Mouse (Mus musculus) layer of hippocampus, postnatal 14 days (tissue): ENCODE results near the gene Mip. TPM values are rescaled to one million over a fixed set of nuclear protein-coding genes. Genes with fewer than 3 reads are reported as not detected.

Experiments used
- total RNA-seq, 2 experiments: library from RNA; stranded (reverse); gene quantifications; 2 replicates each; pipeline ENCODE4 v1.2.3; 2021

Mip gene
- total RNA-seq, 2 experiments from 2014 or later, result not detected

Other genes starting within 250 kb of the Mip start
- gene Hsd17b6, start 218.2 kb upstream of the Mip start, total RNA-seq, result not detected
- gene Prim1, start 210.7 kb upstream of the Mip start, total RNA-seq, result 1 to 10 TPM; 5.4 to 6.6 TPM
- 100 to 1,000 TPM; 321 to 339 TPM for gene Naca, start 190.3 kb upstream of the Mip start, total RNA-seq
- 100 to 1,000 TPM; 138 to 149 TPM for gene Ptges3, start 166.9 kb upstream of the Mip start, total RNA-seq
- gene Atp5b, start 142.6 kb upstream of the Mip start, total RNA-seq, result 1,000 to 10,000 TPM; 1,880 to 1,915 TPM
- gene Baz2a, start 134.3 kb upstream of the Mip start, total RNA-seq, result 10 to 100 TPM; 35.1 to 36.8 TPM
- gene Rbms2, start 45.5 kb upstream of the Mip start, total RNA-seq, result 10 to 100 TPM; 13.4 to 14.6 TPM
- gene Gls2, start 31.4 kb upstream of the Mip start, total RNA-seq, result 10 to 100 TPM; 14.2 to 18.4 TPM
- 10 to 100 TPM; 11.1 to 11.5 TPM for gene Spryd4, start 14.0 kb upstream of the Mip start, total RNA-seq
- 1 to 10 TPM; 4.1 to 7.6 TPM for gene Timeless, start 6.2 kb downstream of the Mip start, total RNA-seq
- not detected for gene Apon, start 28.3 kb downstream of the Mip start, total RNA-seq
- gene Apof, start 42.8 kb downstream of the Mip start, total RNA-seq, result not detected
- 10 to 100 TPM; 29.2 to 30.3 TPM for gene Stat2, start 44.7 kb downstream of the Mip start, total RNA-seq
- gene Il23a, start 72.9 kb downstream of the Mip start, total RNA-seq, result 1 to 10 TPM; 2.4 to 3.2 TPM
- 10 to 100 TPM; 15.1 to 15.4 TPM for gene Pan2, start 77.5 kb downstream of the Mip start, total RNA-seq
- 10 to 100 TPM; 76.5 to 80.3 TPM for gene Cnpy2, start 96.6 kb downstream of the Mip start, total RNA-seq
- 100 to 1,000 TPM; 260 to 274 TPM for gene Cs, start 111.9 kb downstream of the Mip start, total RNA-seq
- gene Coq10a, start 143.2 kb downstream of the Mip start, total RNA-seq, result 10 to 100 TPM; 60.0 to 62.1 TPM
- 10 to 100 TPM; 83.6 to 86.7 TPM for gene Ankrd52, start 151.3 kb downstream of the Mip start, total RNA-seq
- gene Slc39a5, start 175.4 kb downstream of the Mip start, total RNA-seq, result under 1 TPM in 1 of 2 experiments, not detected in 1; 0.60 TPM
- 10 to 100 TPM; 94.5 TPM for gene Nabp2, start 185.7 kb downstream of the Mip start, total RNA-seq
- gene Rnf41, start 185.8 kb downstream of the Mip start, total RNA-seq, result 10 to 100 TPM; 67.2 to 72.0 TPM
- 100 to 1,000 TPM; 208 to 212 TPM for gene Smarcc2, start 233.4 kb downstream of the Mip start, total RNA-seq